Mouse (Mus musculus) heart, embryonic 12.5 days (tissue): ENCODE results near the gene Ezh1. TPM values are rescaled to one million over a fixed set of nuclear protein-coding genes. Genes with fewer than 3 reads are reported as not detected.

Experiments used
- ATAC-seq: fragments of 200-750 bp; cut with Nextera tagmentation; 2 replicates; pipeline ENCODE4 v1.8.0; 2017; ENCODE audit warnings: moderate TSS enrichment, moderate library complexity; ENCODE audit not compliant: insufficient number of reproducible peaks, low FRiP score
- H3K27ac ChIP-seq: fragments of 300-500 bp; sonication (generic); 2 replicates; pipeline ENCODE4 v1.5.1; 2016; ENCODE audit warnings: mild to moderate bottlenecking, moderate library complexity; ENCODE audit not compliant: poor library complexity, severe bottlenecking
- H3K27me3 ChIP-seq: fragments of 300-500 bp; sonication (generic); replicated peaks from 2 replicates; pipeline ENCODE4 v1.6.1; 2016; ENCODE audit warnings: mild to moderate bottlenecking, moderate library complexity
- H3K36me3 ChIP-seq: fragments of 300-500 bp; sonication (generic); 2 replicates; pipeline ENCODE4 v1.6.1; 2016; ENCODE audit warnings: mild to moderate bottlenecking, moderate library complexity
- H3K4me1 ChIP-seq: fragments of 300-500 bp; sonication (generic); replicated peaks from 2 replicates; pipeline ENCODE4 v1.6.1; 2016; ENCODE audit warnings: mild to moderate bottlenecking
- H3K4me2 ChIP-seq: fragments of 300-500 bp; sonication (generic); 2 replicates; pipeline ENCODE4 v1.6.1; 2016; ENCODE audit warnings: mild to moderate bottlenecking, moderate library complexity
- H3K4me3 ChIP-seq: fragments of 300-500 bp; sonication (generic); 2 replicates; pipeline ENCODE4 v1.5.1; 2016; ENCODE audit warnings: mild to moderate bottlenecking
- H3K9ac ChIP-seq: fragments of 300-500 bp; sonication (generic); 2 replicates; pipeline ENCODE4 v1.6.1; 2016; ENCODE audit warnings: mild to moderate bottlenecking, moderate library complexity
- H3K9me3 ChIP-seq: fragments of 300-500 bp; sonication (generic); replicated peaks from 2 replicates; pipeline ENCODE4 v1.6.1; 2016; ENCODE audit warnings: mild to moderate bottlenecking, moderate library complexity
- WGBS: fragments of 180-500 bp; shearing (Covaris S2); methylation state at CpG from one replicate; pipeline ENCODE4 v1.1.7; 2016; 5-methylcytosine and 5-hydroxymethylcytosine counted together
- polyA plus RNA-seq: library from polyadenylated mRNA; unstranded; fragments of >200 nt; fragmentation: Nextera tagmentation; extraction: Ambion mirVana; gene quantifications from 2 replicates; pipeline ENCODE4 v1.2.1, GENCODE M21; 2016

The Ezh1 gene
- polyA plus RNA-seq, 1 experiment from 2014 or later, result 14.9 TPM

DNA sequence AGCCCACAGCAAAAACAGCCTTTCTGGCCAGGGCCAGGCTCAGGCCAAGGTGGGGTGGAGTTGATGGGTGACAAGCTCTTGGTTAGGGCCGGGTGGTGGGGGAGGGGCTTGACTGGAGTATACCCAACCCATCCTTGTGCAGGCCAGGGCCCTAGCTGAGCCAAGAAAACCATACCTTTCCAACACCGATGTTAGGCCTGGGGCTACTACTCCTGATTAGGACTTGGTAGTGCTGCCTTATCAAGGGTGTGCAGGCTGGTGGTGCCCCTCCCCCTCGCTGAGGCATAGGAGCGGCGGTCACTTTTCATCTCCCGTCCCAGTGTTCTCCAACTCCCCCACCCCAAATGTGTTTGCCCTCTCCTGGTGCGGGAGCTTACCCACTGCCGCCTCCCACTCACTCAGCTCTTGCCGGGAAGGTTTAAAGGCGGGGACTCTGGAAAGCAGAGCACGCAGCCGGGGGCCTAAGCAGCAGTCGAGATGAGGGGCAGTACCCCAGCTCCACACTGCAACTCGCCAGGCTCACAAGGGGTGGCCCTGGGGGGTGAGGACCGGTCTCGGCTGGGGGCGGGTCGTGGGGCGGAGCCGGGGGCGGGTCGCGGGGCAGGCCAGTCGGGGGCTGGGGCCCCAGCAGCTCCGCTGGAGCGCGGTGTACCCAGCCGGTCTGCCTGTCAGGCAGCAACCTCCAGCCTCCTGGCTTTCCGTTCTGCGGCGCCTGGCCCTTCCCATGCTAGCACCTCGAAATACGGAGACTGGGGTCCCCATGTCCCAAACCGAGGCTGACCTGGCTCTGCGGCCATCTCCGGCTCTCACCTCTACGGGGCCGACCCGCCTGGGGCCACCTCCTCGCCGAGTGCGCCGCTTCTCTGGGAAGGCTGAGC lies 33.9 kb upstream of the Ezh1 start, which contains the start of gene Wnk4:
TSS of gene Wnk4 (plus strand) at position 620 of the 878 bp plus-strand sequence.
- peaks cover 81% of the 10 kb centered on the region for H3K4me1 ChIP-seq
- peak within 1 kb of the TSS; percentile 64 for H3K4me3 ChIP-seq
- peak within 1 kb of the TSS; percentile 88 for H3K27ac ChIP-seq
- no peaks in the 10 kb centered on the region for H3K9me3 ChIP-seq
- peak; percentile 90 for ATAC-seq
- peaks cover 29% of the 10 kb centered on the region for H3K27me3 ChIP-seq
- peak within 1 kb of the TSS; percentile 89 for H3K9ac ChIP-seq
- peak within 1 kb of the TSS; percentile 87 for H3K4me2 ChIP-seq
- under 1% methylated on average over 43 of the region's 43 CpGs for WGBS
- H3K36me3 ChIP-seq, result peaks cover 18% of the 10 kb centered on the region

DNA sequence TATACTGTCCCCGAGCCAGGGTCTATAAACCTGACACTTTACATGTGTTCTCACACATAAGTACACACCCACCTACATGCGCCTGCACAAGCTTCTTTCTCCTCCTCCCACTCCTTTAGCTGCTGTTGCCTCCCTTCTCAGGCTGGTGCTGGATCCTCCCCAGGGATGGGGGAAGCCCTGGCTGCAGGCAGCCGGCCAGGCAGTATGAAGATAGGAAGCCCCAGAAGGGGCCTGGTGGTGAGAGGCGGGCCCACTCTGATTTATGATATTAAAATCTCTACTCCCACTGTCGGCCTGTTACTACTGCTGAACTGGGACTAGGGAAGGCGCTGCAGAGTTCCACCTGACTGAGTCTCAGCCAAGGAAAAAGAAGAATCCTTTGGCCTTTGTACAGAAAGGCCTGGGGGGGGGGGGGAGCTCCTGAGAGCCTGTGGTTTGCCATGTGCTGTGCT lies 33.0 kb upstream of the Ezh1 start:
- 32% methylated on average over 6 of the region's 6 CpGs for WGBS
- Histone ChIP-seq H3K4me3 (peak overlapping the region; percentile 64), H3K27ac (peak overlapping the region; percentile 88), H3K27me3 (peaks cover 23% of the 10 kb centered on the region), H3K9me3 (no peaks in the 10 kb centered on the region), H3K36me3 (peaks cover 18% of the 10 kb centered on the region), H3K4me2 (peak overlapping the region; percentile 87), H3K4me1 (peaks cover 78% of the 10 kb centered on the region), H3K9ac (peak overlapping the region; percentile 89)
- ATAC-seq, result peak; percentile 7; the same call in 1 of the 2 replicates

DNA sequence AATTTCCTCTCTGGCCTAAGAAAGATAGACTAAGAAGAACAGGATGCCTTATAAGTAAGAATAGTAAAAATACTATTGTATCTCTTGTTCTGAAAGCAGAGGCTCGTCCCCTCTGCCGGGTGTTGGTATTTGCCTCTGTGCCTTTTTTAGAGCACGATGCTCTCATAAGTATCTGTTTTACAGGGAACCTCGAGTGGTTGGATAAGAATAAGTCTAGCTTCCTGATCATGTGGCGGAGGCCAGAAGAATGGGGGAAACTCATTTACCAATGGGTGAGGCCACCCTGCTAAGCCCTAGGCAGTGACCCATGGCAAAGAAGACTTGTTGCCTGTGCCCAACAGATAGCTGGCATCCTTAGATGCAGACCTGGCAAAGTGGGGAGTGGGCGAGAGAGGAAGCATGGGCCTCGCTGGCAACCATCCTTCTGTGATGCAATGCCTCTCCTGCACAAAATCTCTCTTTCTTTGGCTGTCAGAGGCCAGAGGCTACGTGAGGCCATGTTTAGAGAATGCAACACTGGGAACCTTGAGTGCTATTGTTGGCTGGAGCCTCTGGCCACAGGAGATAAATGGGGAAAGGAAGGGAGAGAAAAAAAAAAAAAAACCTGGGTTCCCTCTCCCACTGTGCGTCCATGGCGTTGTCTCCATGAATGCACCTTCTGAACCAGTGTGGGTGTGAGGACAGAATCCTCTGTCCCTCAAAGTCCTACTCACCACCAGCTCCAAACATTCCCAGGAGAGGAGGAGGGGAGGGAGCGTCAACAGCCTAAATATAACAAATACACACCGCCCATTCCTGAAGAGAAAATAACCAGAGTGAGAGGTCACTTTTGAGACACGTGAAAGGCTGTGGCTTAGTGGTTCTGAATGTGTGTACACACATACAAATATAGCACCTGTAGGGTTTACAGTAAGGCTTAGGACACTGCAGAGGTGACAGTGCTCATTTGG lies 29.8 kb upstream of the Ezh1 start:
- H3K9ac ChIP-seq, result no peak overlapping the region
- H3K4me3 ChIP-seq, result no peak overlapping the region
- no peaks in the 10 kb centered on the region for H3K27me3 ChIP-seq
- H3K4me1 ChIP-seq, result peaks cover 60% of the 10 kb centered on the region
- ATAC-seq, result no peak
- 62% methylated on average over 13 of the region's 13 CpGs for WGBS
- no peaks in the 10 kb centered on the region for H3K9me3 ChIP-seq
- peaks cover 18% of the 10 kb centered on the region for H3K36me3 ChIP-seq
- H3K27ac ChIP-seq, result peak overlapping the region; percentile 79
- H3K4me2 ChIP-seq, result no peak overlapping the region

DNA sequence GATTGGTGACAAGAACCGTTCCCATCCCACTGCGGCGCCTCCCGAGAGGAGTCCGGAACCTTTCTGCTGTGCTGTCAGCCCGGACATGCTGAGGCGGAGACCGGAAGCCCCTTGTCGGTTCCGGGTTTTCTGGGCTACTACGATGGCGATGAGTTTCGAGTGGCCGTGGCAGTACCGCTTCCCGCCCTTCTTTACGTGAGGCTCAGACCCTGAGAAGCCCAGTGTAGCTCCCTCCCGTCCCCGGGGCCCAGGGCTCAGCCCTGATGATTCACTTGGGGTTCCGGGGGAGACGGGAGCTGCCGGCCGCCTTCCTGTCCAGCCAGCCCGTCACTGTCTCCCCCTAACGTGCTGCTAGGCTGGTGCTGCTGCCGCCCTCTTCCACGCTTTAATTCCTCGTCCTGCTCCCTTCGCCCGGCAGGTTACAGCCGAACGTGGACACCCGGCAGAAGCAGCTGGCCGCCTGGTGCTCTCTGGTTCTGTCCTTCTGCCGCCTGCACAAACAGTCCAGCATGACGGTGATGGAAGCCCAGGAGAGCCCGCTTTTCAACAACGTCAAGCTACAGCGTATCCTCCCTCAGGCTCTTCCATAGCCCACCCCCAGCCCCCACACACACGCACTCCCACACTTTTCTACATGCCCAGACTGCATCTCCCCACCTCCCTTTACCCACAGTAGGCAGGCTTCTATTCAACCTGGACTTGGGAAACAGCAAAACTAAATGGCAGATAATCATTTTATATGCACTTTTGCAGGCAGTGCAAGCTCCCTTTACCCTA lies 27.5 kb upstream of the Ezh1 start, which contains the start of gene Vps25:
TSS of gene Vps25 (plus strand) at position 95 of the 777 bp plus-strand sequence.
- Histone ChIP-seq H3K9me3 (no peaks in the 10 kb centered on the region), H3K9ac (peak within 1 kb of the TSS; percentile 97), H3K36me3 (peaks cover 18% of the 10 kb centered on the region), H3K4me3 (peak within 1 kb of the TSS; percentile 97), H3K27ac (peak within 1 kb of the TSS; percentile 94), H3K4me2 (peak within 1 kb of the TSS; percentile 94), H3K27me3 (no peaks in the 10 kb centered on the region), H3K4me1 (peaks cover 42% of the 10 kb centered on the region)
- under 1% methylated on average over 40 of the region's 40 CpGs for WGBS
- peak; percentile 82 for ATAC-seq

DNA sequence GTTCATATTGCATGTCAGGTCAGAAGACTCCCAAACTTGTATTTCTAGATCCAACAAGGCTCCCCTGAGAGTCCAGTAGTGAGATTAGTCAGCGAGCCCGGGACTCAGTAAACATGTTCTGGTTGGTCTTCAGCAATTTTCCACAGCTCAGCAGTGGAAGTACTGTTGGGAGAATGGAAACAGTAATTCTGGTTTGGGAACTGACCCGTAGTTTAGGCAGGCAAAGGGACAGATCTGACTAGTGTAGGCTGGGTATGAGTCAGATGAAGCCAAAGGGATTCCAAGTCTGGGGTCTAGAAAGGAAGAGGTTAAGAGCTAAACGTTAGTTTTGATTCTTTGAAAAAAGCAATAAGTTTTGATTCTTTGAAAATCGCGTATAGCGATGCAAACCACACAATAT lies 26.7 kb upstream of the Ezh1 start:
- Histone ChIP-seq H3K4me2 (peak overlapping the region; percentile 94), H3K27ac (peak overlapping the region; percentile 94), H3K9ac (peak overlapping the region; percentile 97), H3K27me3 (peaks cover 1% of the 10 kb centered on the region), H3K9me3 (no peaks in the 10 kb centered on the region), H3K36me3 (peaks cover 14% of the 10 kb centered on the region), H3K4me3 (peak overlapping the region; percentile 97), H3K4me1 (peaks cover 34% of the 10 kb centered on the region)
- WGBS, result 8% methylated on average over 7 of the region's 7 CpGs
- no peak for ATAC-seq

DNA sequence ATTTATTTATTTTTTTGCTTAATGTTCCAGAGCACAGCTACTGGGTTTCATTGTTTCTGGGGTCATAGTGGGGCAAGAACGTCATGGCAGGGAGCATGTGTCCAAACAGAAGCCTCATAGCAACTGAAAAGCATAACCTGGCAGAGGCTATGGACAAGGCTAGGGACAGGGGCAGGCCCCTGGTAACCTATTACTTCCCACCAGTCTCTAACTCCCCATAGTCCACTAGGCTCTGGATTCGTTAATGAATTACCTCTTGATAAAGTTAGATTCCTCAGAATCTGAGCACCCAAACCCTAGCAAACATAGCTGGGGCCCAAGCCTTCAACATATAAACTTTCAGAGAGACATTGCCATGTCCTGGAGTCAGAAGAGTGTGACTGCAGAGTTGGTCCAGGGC lies 24.8 kb upstream of the Ezh1 start:
- Histone ChIP-seq H3K36me3 (peaks cover 3% of the 10 kb centered on the region), H3K9ac (no peak overlapping the region), H3K27me3 (peaks cover 15% of the 10 kb centered on the region), H3K4me1 (peaks cover 24% of the 10 kb centered on the region), H3K4me2 (no peak overlapping the region), H3K27ac (no peak overlapping the region), H3K4me3 (no peak overlapping the region), H3K9me3 (no peaks in the 10 kb centered on the region)
- WGBS, result 66% methylated on average over 2 of the region's 2 CpGs
- no peak for ATAC-seq

DNA sequence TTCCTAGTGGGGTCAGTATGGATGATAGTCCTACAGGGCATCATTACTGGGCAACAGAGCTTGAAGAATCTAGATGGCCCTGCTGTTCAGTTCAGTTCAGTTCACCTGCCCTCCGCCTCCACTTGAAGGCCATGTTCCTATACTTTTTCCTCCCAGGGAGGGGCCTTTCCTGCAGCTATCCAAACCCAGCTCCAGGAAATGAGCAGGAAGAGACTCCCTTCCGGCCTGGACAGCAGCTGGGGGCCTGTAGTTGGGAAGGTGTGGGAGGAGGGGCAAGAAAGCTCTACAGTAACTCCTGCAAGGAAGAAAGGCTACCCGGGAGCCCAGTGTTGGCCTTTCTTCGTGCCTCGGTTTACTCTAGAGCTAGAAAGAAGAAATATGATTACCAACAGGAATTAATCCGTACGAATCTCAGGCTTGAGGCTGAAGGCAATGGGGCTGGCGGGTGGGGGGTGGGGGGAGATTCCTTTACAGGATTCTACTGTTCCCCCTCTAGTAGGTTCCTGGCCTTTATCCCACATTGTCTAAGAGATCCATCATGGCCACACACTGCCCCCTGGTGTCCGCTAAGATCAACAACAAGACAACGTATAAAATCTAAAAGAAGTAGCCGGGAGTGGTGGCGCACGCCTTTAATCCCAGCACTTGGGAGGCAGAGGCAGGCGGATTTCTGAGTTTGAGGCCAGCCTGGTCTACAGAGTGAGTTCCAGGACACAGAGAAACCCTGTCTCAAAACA lies 22.2 kb upstream of the Ezh1 start:
- peaks cover 32% of the 10 kb centered on the region for H3K27me3 ChIP-seq
- H3K4me3 ChIP-seq, result peak overlapping the region; percentile 62
- peak overlapping the region; percentile 84 for H3K4me2 ChIP-seq
- no peak; the same call in 1 of the 2 replicates for ATAC-seq
- H3K27ac ChIP-seq, result peak overlapping the region; percentile 85
- H3K9ac ChIP-seq, result no peak overlapping the region
- H3K4me1 ChIP-seq, result peaks cover 16% of the 10 kb centered on the region
- no peaks in the 10 kb centered on the region for H3K9me3 ChIP-seq
- H3K36me3 ChIP-seq, result no peaks in the 10 kb centered on the region
- 25% methylated on average over 14 of the region's 14 CpGs for WGBS

DNA sequence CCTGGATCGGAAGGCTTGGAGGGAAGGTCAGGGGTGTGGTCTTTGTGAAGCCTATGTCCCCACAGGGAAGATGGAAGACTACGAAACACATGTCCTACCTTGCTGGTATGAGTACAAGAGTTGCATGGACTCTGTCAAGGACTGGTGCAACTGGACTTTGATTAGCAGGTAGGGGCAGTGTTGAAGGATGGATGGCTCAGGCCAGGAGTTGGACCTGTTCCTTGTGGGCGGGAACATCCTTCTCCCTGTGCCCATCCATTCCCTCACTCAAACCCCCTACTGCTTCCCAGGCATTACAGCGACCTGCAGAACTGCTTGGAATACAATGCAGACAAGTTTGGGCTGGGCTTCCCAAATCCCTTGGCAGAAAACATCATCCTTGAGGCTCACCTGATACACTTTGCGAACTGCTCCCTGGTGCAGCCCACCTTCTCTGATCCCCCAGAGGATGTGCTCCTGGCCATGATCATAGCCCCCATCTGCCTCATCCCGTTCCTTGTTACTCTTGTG lies 21.3 kb upstream of the Ezh1 start:
- ATAC-seq, result no peak
- peak overlapping the region; percentile 79 for H3K9ac ChIP-seq
- no peaks in the 10 kb centered on the region for H3K36me3 ChIP-seq
- WGBS, result 64% methylated on average over 6 of the region's 6 CpGs
- H3K9me3 ChIP-seq, result no peaks in the 10 kb centered on the region
- peak overlapping the region; percentile 62 for H3K4me3 ChIP-seq
- peak overlapping the region; percentile 85 for H3K27ac ChIP-seq
- H3K4me1 ChIP-seq, result peaks cover 12% of the 10 kb centered on the region
- H3K27me3 ChIP-seq, result peaks cover 32% of the 10 kb centered on the region
- peak overlapping the region; percentile 84 for H3K4me2 ChIP-seq

DNA sequence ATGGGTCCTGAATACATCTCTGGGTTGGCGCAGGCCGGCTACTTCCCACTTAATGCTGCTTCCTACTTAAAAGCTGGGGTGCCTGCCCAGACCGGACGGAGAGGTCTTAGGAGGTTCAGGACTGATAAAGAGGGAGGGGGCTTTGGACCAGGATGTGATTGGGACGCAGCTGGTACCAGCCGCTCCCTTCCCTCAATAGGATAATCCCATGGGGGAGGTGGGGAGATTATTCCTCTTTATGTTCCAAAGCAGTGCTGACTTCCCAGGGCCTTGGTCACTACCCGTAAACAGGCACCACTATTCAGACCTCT lies 20.4 kb upstream of the Ezh1 start:
- H3K27me3 ChIP-seq, result peaks cover 32% of the 10 kb centered on the region
- H3K4me3 ChIP-seq, result peak overlapping the region; percentile 62
- H3K9me3 ChIP-seq, result no peaks in the 10 kb centered on the region
- H3K36me3 ChIP-seq, result no peaks in the 10 kb centered on the region
- H3K27ac ChIP-seq, result peak overlapping the region; percentile 85
- peak overlapping the region; percentile 79 for H3K9ac ChIP-seq
- H3K4me2 ChIP-seq, result peak overlapping the region; percentile 84
- no peak for ATAC-seq
- WGBS, result 5% methylated on average over 7 of the region's 7 CpGs
- H3K4me1 ChIP-seq, result peaks cover 8% of the 10 kb centered on the region
